Mouse (Mus musculus): ENCODE data around the gene Whamm. TPM values are rescaled to one million over a fixed set of nuclear protein-coding genes. Genes with fewer than 3 reads are reported as not detected.

Whamm gene
- polyA plus RNA-seq, 1 experiment: 7.9 TPM

DNA sequence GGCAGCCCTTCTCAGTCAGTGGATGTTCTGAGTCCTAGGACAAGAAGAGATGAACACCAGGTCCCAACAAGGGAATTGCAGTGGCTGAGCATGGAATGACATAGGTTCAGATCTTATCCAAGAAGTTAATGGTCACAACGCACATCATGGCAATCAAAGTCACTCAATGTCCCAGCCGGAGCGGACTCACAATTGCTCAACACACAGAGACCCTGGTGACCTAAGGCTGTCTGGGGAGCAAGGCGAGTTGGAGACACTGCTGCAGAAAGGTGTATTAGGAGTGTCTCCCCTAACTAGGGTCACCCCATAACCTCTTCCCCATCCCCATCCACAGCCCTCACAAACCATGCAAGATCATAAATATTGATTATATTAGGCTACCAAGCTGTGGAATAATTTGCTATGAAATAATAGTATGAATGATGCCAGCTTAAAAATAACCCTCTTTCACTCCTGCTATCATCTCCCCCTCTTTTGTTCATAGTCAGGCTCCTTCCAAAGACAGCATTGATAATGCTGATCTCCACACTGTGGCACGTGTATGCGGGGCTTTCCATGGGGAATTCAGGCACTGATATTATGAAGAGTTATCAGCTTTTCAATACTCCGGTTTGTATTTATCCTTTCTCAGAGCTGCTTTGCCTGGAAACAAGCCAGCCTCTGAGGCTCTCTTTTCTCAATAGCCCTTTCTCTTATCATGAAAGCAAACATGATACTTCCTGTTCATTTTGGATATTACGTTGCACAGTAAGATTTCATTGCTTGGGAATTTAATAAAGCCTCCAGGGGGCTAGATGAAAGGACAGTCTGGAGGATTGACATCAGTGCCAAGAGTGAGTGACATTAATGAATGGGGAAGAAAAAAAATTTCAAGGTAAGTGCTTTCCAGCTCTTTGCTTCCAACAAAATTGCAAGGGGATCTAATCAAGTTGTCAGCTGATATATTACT, 10.7 kb upstream of the Whamm start:
- TF ChIP-seq POLR2A (IDR thresholded peaks at IDR 0.05; ENCODE audit: low read depth, low read length) (no peak), CTCF (IDR thresholded peaks at IDR 0.05; ENCODE audit: borderline replicate concordance, insufficient read depth, low read length) (no peak)
- Histone ChIP-seq H3K4me3 (ENCODE audit: insufficient read depth, low read length) (no peak overlapping the region), H3K4me1 (ENCODE audit: control insufficient read depth, insufficient read depth, low read length) (no peaks in the 10 kb centered on the region), H3K27ac (ENCODE audit: insufficient read depth, low read length) (no peak overlapping the region)

DNA sequence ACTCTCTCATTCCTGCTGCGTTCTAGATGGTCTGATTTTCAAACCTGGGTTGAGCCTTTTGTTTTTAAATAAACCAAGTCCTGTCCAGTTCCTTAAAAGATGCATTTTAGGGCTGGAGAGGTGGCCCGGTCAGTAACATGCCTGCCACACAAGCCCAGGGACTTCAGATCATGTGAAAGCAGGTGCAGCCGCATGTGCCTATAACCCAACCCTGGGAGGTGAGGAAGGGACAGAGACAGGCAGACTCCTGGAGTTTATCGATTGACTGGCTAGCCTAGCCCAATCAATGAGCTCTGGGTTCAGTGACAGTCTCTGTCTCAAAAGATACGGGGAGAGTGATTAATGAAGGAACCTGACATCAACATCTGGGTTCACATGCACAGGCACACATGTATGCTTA, 9.9 kb upstream of the Whamm start:
- no peak for TF ChIP-seq CTCF (IDR thresholded peaks at IDR 0.05; ENCODE audit: borderline replicate concordance, insufficient read depth, low read length)
- TF ChIP-seq POLR2A (IDR thresholded peaks at IDR 0.05; ENCODE audit: low read depth, low read length): no peak
- H3K27ac ChIP-seq (ENCODE audit: insufficient read depth, low read length): no peak overlapping the region
- H3K4me3 ChIP-seq (ENCODE audit: insufficient read depth, low read length): no peak overlapping the region

DNA sequence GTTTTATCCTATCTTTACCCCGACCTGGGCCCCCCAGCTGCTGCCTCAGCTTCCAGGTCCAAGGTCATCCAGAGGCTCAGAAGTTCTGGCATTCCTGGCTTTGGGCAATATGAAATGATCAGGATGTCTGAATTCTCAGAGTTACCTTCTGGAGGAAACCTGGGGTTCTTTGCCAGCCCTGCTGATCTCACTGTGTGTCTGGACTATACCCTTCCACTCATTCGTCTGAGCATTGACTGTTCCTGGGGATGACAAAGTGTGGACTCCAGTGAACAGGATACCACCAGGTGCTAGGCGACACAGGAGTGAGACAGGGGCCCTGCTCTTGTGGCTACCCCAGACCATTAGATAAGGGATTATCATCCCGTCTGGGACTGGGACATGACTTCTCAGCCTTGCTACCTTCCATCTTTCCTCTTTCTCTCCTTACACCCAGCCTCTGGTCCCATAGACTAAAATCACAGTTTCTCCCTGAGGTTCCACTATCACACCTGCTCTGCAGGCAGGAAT, 7.5 kb upstream of the Whamm start:
- H3K27ac ChIP-seq (ENCODE audit: insufficient read depth, low read length): no peak overlapping the region

More for the DNA sequence above, 9.9 kb upstream of the Whamm start:
- no peaks in the 10 kb centered on the region for H3K4me1 ChIP-seq (ENCODE audit: control insufficient read depth, insufficient read depth, low read length)

DNA sequence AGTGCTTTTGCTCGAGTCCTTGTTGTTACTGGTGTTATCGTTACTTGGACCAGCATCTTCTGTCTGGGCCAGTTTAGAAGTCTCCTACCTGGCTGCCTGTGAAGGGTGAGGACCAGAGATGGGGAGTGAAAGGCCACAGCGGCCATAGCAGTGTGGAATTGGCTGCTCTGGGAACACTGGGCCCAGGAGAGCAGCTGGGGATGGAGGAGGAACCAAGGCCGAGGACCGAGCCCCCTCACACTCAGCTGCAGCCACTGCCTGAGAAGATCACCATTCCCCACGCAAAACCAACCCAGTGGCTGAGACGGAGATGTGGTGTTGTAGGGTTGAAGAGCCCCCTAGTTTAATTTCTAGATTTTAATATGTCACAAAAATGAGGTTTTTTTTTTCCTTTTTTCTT, 6.3 kb upstream of the Whamm start:
- Histone ChIP-seq H3K4me1 (ENCODE audit: control insufficient read depth, insufficient read depth, low read length) (no peaks in the 10 kb centered on the region), H3K4me3 (ENCODE audit: insufficient read depth, low read length) (no peak overlapping the region), H3K27ac (ENCODE audit: insufficient read depth, low read length) (no peak overlapping the region)
- TF ChIP-seq CTCF (IDR thresholded peaks at IDR 0.05; ENCODE audit: borderline replicate concordance, insufficient read depth, low read length) (no peak), POLR2A (IDR thresholded peaks at IDR 0.05; ENCODE audit: low read depth, low read length) (no peak)

More for the DNA sequence above, 7.5 kb upstream of the Whamm start:
- no peak for TF ChIP-seq CTCF (IDR thresholded peaks at IDR 0.05; ENCODE audit: borderline replicate concordance, insufficient read depth, low read length)
- no peak for TF ChIP-seq POLR2A (IDR thresholded peaks at IDR 0.05; ENCODE audit: low read depth, low read length)
- Histone ChIP-seq H3K4me1 (ENCODE audit: control insufficient read depth, insufficient read depth, low read length) (no peaks in the 10 kb centered on the region), H3K4me3 (ENCODE audit: insufficient read depth, low read length) (no peak overlapping the region)

DNA sequence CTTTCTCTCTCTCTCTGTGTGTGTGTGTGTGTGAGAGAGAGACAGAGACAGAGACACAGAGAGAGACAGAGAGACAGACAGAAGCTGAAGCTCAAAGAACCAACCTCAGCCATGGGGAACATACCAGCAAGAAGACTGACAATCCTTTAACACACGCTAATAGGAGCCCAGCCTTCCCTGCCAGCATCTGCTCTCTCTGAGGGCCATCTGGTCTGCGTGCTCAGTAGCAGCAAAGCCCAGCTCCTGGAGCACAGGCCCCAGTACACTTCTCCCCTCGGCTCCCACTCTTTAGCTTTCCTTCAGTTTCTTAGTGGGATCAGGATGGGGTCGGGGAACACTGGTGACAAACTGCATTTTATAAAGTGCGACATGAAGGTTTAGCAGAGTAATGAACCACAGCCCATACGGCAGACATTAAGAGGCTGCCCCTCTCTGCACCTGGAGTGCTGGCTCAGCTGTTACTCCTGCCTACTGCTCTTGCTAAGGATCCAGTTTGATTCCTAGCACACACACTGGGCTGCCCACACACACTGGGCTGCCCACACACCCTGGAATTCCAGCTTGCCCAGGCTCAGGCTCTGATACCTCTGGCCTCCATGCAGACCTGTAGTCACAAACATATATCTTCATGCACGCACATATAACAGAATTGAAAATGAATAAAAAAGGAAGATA, 5.5 kb upstream of the Whamm start:
- Histone ChIP-seq H3K27ac (ENCODE audit: insufficient read depth, low read length) (no peak overlapping the region), H3K4me3 (ENCODE audit: insufficient read depth, low read length) (no peak overlapping the region), H3K4me1 (ENCODE audit: control insufficient read depth, insufficient read depth, low read length) (no peaks in the 10 kb centered on the region)
- TF ChIP-seq POLR2A (IDR thresholded peaks at IDR 0.05; ENCODE audit: low read depth, low read length): no peak
- TF ChIP-seq CTCF (IDR thresholded peaks at IDR 0.05; ENCODE audit: borderline replicate concordance, insufficient read depth, low read length): no peak

DNA sequence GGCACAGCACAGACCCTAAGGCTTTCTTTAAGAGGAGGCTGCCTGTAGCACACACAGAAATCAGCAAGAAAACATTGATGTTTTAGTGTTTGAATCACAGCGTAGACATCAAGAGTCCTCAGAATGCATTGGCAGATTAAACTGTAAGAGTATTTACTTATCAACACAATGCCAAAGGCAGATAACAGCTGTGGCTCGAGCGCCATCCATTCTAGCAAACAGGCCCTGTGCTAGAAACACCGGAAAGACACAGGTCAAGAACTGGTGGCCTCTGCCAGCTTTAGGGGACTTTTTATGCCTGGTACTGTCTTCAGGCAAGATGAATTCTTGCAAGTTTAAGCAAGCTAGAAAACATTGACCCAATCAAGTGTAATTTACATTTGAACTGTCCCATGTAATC, 4.7 kb upstream of the Whamm start:
- H3K4me1 ChIP-seq (ENCODE audit: control insufficient read depth, insufficient read depth, low read length): no peaks in the 10 kb centered on the region
- H3K4me3 ChIP-seq (ENCODE audit: insufficient read depth, low read length): no peak overlapping the region
- no peak overlapping the region for H3K27ac ChIP-seq (ENCODE audit: insufficient read depth, low read length)
- TF ChIP-seq CTCF (IDR thresholded peaks at IDR 0.05; ENCODE audit: borderline replicate concordance, insufficient read depth, low read length) (no peak), POLR2A (IDR thresholded peaks at IDR 0.05; ENCODE audit: low read depth, low read length) (no peak)

DNA sequence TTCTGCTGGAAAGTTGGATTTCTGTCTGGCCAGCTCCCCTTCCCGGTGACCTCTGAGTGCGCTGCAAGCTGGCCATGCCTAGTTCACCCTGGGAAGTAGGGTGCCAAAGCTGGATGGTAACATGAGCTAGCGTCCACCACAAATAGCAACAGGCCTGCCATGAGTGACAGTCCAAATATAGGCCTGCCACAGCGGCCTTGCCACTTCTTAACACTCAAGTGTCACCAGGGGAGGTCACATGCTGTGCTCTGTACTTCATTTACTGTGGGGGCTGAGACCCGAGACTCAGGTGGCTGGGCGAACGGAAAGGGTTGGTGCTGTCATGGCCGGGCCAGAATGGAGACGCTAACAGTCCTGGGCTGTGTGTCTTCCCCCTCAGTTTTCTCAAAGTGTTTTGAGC, 4.2 kb upstream of the Whamm start, which contains the start of gene Fsd2:
TSS of gene Fsd2 (minus strand) at position 53 of the 400 bp plus-strand sequence.
- Histone ChIP-seq H3K4me1 (ENCODE audit: control insufficient read depth, insufficient read depth, low read length) (no peaks in the 10 kb centered on the region), H3K4me3 (ENCODE audit: insufficient read depth, low read length) (no peak within 1 kb of the TSS), H3K27ac (ENCODE audit: insufficient read depth, low read length) (no peak within 1 kb of the TSS)
- no peak for TF ChIP-seq POLR2A (IDR thresholded peaks at IDR 0.05; ENCODE audit: low read depth, low read length)
- no peak for TF ChIP-seq CTCF (IDR thresholded peaks at IDR 0.05; ENCODE audit: borderline replicate concordance, insufficient read depth, low read length)

DNA sequence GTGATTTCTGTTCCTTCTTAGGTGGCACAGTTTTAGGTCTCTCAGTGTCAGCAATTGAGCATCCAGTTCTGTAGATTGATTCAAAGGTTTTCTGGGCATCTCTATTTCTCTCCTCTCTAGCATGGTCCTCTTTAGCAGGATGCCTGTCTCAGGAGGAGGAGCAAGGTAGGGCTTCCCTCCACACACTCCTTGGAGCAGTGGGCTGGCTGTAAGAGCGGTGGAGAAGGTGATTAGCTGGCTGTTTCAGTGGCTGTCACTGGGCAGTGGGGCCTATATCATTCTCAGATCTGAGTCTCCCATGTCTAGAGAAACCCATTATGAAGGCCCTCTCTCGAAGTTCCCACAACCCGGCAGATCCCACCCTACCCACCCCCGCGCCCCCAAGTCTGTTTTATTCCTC, 3.7 kb upstream of the Whamm start:
- no peaks in the 10 kb centered on the region; the same call in 1 of the 2 replicates for H3K4me1 ChIP-seq (ENCODE audit: control insufficient read depth, insufficient read depth, low read length)
- H3K27ac ChIP-seq (ENCODE audit: insufficient read depth, low read length): no peak overlapping the region
- H3K4me3 ChIP-seq (ENCODE audit: insufficient read depth, low read length): no peak overlapping the region
- TF ChIP-seq POLR2A (IDR thresholded peaks at IDR 0.05; ENCODE audit: low read depth, low read length): no peak
- TF ChIP-seq CTCF (IDR thresholded peaks at IDR 0.05; ENCODE audit: borderline replicate concordance, insufficient read depth, low read length): no peak

DNA sequence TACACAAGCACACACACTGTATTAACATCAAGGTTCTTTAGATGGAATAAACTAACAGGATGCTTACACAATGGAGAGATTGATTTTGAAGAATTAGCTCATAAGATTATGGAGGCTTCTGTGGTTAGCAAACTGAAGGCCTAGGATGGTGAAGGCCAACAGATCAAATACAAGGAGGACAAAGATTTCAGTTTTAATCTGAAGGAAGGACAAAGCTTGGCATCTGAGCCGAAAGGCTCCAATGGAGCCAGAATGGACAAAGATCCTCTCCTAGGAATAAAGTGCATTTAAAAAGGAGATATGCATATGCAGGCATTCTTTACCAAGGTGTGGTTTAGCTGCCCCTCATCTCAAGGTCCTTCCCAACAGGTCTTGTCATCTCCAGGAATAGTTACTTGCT, 1.2 kb upstream of the Whamm start:
- TF ChIP-seq CTCF (IDR thresholded peaks at IDR 0.05; ENCODE audit: borderline replicate concordance, insufficient read depth, low read length): no peak
- no peak for TF ChIP-seq POLR2A (IDR thresholded peaks at IDR 0.05; ENCODE audit: low read depth, low read length)
- peaks cover 5% of the 10 kb centered on the region; the same call in 1 of the 2 replicates for H3K4me1 ChIP-seq (ENCODE audit: control insufficient read depth, insufficient read depth, low read length)
- H3K4me3 ChIP-seq (ENCODE audit: insufficient read depth, low read length): no peak overlapping the region
- H3K27ac ChIP-seq (ENCODE audit: insufficient read depth, low read length): no peak overlapping the region

Measured in embryonic fibroblast, embryonic 13.5 days (primary cell).